Mouse (Mus musculus) ES-Bruce4 (cell line): ENCODE results near the gene Amz2.

ENCODE experiments used
- CTCF ChIP-seq: IDR thresholded peaks from one replicate; pipeline ENCODE4 v1.8.1; 2011; ENCODE audit warnings: low read depth, low read length
- POLR2A ChIP-seq: IDR thresholded peaks from one replicate; pipeline ENCODE4 v1.8.1; 2011; ENCODE audit warnings: low read length; ENCODE audit not compliant: insufficient read depth

- no peak for TF ChIP-seq CTCF
- TF ChIP-seq POLR2A, result no peak
These were observed 40.5 kb upstream of the Amz2 start for GRCm38 (mm10) chr11:109385296-109385695.
